Mouse (Mus musculus) limb, embryonic 10.5 days (tissue): Measurements from ENCODE around the gene Sh2d2a. TPM values are rescaled to one million over a fixed set of nuclear protein-coding genes. Genes with fewer than 3 reads are reported as not detected.
A peak's percentile ranks its signal among the peaks of the same experiment; 100 is the strongest.
"Not testable (repeated sequence)": the region's sequence is repeated elsewhere in the genome, so short reads cannot be mapped to it uniquely, and the experiment has no call there.

Experiments used
- DNase-seq: peaks from one replicate; pipeline ENCODE4 v3.0.0-alpha.2; 2017; ENCODE audit warnings: low spot score
- H3K27ac ChIP-seq: fragments of 300-500 bp; sonication (generic); 2 replicates; pipeline ENCODE4 v1.5.1; 2016; ENCODE audit warnings: mild to moderate bottlenecking
- H3K27me3 ChIP-seq: fragments of 300-500 bp; sonication (generic); 2 replicates; pipeline ENCODE4 v1.6.1; 2016; ENCODE audit warnings: low read depth, mild to moderate bottlenecking; ENCODE audit not compliant: poor library complexity, severe bottlenecking
- H3K36me3 ChIP-seq: fragments of 300-500 bp; sonication (generic); 2 replicates; pipeline ENCODE4 v1.6.1; 2016; ENCODE audit warnings: mild to moderate bottlenecking, moderate library complexity
- H3K4me1 ChIP-seq: fragments of 300-500 bp; sonication (generic); 2 replicates; pipeline ENCODE4 v1.6.1; 2016
- H3K4me3 ChIP-seq: fragments of 300-500 bp; sonication (generic); 2 replicates; pipeline ENCODE4 v1.5.1; 2016; ENCODE audit warnings: mild to moderate bottlenecking, moderate library complexity
- H3K9me3 ChIP-seq: fragments of 300-500 bp; sonication (generic); replicated peaks from 2 replicates; pipeline ENCODE4 v1.6.1; 2016; ENCODE audit warnings: mild to moderate bottlenecking
- WGBS: fragments of 180-500 bp; shearing (Covaris S2); methylation state at CpG from one replicate; pipeline ENCODE4 v1.1.7; 2016; 5-methylcytosine and 5-hydroxymethylcytosine counted together
- polyA plus RNA-seq: library from polyadenylated mRNA; unstranded; fragments of >200 nt; fragmentation: Nextera tagmentation; extraction: Ambion mirVana; gene quantifications from 2 replicates; pipeline ENCODE4 v1.2.1, GENCODE M21; 2016

Gene Sh2d2a
- polyA plus RNA-seq = 0.13 TPM in 1 of 2 replicates, not detected in the other

- Histone ChIP-seq H3K4me1 (peaks cover 3% of the 10 kb centered on the region), H3K27me3 (no peaks in the 10 kb centered on the region), H3K9me3 (no peaks in the 10 kb centered on the region), H3K36me3 (no peaks in the 10 kb centered on the region), H3K4me3 (no peak within 1 kb of the TSS), H3K27ac (no peak within 1 kb of the TSS)
- 78% methylated on average over 7 of the region's 7 CpGs for WGBS
- no peak for DNase-seq
Measured at GRCm38 (mm10) chr3:87846650-87847110, at the start of gene Sh2d2a. Gene Sh2d2a, plus strand, starts transcription at chr3:87846755.

DNA sequence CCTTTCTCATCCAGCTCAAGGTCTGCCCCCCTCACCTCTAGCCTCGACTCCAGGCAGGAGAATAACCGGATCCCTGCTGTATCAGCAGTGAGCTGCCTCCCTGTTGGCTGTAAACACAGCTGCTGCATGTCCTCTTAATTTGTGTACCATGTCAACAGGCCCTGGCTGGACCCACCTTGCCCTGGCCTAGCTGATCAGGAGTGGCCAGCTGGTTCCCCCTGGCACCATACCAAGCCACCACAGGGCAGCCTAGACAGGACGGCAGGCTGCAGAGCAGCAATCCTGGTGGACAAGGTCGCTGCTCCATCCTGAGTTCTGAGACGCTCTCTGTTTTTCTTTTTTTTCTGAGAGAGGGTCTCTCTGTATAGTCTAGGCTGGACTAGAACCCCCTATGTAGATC, 44.9 kb upstream of the Sh2d2a start:
- DNase-seq = no peak
- WGBS = 65% methylated on average over 5 of the region's 5 CpGs
- no peaks in the 10 kb centered on the region for H3K9me3 ChIP-seq
- peaks cover 28% of the 10 kb centered on the region for H3K4me1 ChIP-seq
- H3K27me3 ChIP-seq = peaks cover 100% of the 10 kb centered on the region
- no peak overlapping the region for H3K4me3 ChIP-seq
- H3K27ac ChIP-seq = no peak overlapping the region
- no peaks in the 10 kb centered on the region for H3K36me3 ChIP-seq

DNA sequence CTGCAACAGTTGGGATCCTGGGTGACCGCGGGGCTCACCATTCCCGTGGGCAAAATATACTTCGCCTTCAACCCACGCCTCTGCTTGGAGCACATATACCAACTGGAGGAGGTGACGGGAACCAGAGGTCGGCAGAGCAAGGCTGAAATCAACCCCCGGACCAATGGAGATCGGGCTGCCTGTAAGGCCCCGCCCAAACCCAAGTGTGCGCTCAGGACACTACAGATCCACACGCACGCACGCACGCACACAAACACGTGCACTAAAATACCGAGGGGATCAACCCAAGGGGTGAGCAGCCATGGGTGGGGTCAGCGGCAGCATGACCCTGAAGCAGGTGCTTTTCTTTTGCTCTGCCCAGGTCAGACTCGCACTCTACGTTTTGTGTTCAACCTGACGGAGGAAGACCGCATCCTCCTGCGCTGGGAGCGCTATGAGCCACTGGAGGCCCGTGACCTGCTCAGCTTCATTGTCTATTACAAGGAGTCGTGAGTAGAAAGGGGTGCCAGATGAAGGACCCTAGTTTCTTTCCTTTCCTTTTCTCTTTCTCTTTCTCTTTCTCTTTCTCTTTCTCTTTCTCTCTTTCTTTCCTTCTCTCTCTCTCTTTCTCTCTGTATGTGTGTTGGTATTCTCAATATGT, 42.4 kb upstream of the Sh2d2a start:
- Histone ChIP-seq H3K27me3 (peaks cover 100% of the 10 kb centered on the region), H3K36me3 (no peaks in the 10 kb centered on the region), H3K4me1 (peaks cover 14% of the 10 kb centered on the region), H3K27ac (no peak overlapping the region), H3K4me3 (peak overlapping the region; percentile 36), H3K9me3 (no peaks in the 10 kb centered on the region)
- 4% methylated on average over 26 of the region's 26 CpGs for WGBS
- DNase-seq = no peak

DNA sequence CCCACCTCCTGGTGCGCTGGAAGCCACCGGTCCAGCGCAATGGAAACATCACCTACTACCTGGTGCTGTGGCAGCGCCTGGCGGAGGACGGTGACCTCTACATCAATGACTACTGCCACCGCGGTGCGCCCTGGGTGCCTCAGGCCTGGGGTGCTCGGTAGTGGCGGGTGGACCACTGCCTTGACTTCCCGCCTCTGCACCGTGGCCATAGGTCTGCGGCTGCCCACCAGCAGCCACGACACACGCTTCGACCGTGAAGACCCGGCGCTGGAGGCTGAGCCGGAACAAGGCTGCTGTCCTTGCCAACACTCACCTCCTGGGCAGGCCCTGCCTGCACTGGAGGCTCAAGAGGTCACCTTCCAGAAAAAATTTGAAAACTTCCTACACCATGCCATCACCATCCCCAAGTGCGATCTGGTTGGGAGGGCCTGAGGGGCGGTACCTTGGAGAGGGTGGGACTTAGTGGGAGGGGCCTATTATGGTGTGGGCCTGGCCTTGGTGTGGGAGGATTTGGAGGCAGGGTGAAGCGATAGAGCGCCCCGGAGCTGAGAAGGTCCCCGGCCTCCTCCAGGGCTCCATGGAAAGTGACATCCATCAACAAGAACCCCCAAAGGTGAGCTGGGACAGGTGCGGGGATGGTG, 37.1 kb upstream of the Sh2d2a start:
- DNase-seq = no peak
- WGBS = 3% methylated on average over 28 of the region's 28 CpGs
- no peaks in the 10 kb centered on the region for H3K36me3 ChIP-seq
- H3K4me1 ChIP-seq = peaks cover 27% of the 10 kb centered on the region
- H3K27me3 ChIP-seq = peaks cover 99% of the 10 kb centered on the region
- H3K27ac ChIP-seq = no peak overlapping the region
- peak overlapping the region; percentile 35 for H3K4me3 ChIP-seq
- no peaks in the 10 kb centered on the region for H3K9me3 ChIP-seq

- WGBS = 87% methylated on average over 8 of the region's 8 CpGs
- Histone ChIP-seq H3K27me3 (peaks cover 99% of the 10 kb centered on the region), H3K27ac (no peak overlapping the region)
Measured at GRCm38 (mm10) chr3:87811297-87811696, 35.3 kb upstream of the Sh2d2a start.

GRCm38 (mm10) chr3:87812413-87812812, 34.1 kb upstream of the Sh2d2a start:
- 56% methylated on average over 4 of the region's 4 CpGs for WGBS
- H3K36me3 ChIP-seq = no peaks in the 10 kb centered on the region
- DNase-seq = peak; percentile 64
- no peak overlapping the region for H3K4me3 ChIP-seq
- H3K9me3 ChIP-seq = no peaks in the 10 kb centered on the region
- H3K4me1 ChIP-seq = peaks cover 28% of the 10 kb centered on the region
- H3K27ac ChIP-seq = 0 out of 2 replicates have a peak overlapping the region, but pooled peaks have one; percentile 14
- peaks cover 99% of the 10 kb centered on the region for H3K27me3 ChIP-seq

More at GRCm38 (mm10) chr3:87811297-87811696, 35.3 kb upstream of the Sh2d2a start:
- H3K4me1 ChIP-seq = peaks cover 25% of the 10 kb centered on the region
- H3K36me3 ChIP-seq = no peaks in the 10 kb centered on the region
- no peak for DNase-seq
- no peak overlapping the region for H3K4me3 ChIP-seq
- no peaks in the 10 kb centered on the region for H3K9me3 ChIP-seq

- Histone ChIP-seq H3K27me3 (peaks cover 99% of the 10 kb centered on the region), H3K4me1 (peaks cover 28% of the 10 kb centered on the region), H3K36me3 (no peaks in the 10 kb centered on the region), H3K4me3 (no peak overlapping the region), H3K9me3 (no peaks in the 10 kb centered on the region), H3K27ac (0 out of 2 replicates have a peak overlapping the region, but pooled peaks have one; percentile 14)
- 57% methylated on average over 10 of the region's 10 CpGs for WGBS
- no peak for DNase-seq
Measured at GRCm38 (mm10) chr3:87812873-87813272, 33.7 kb upstream of the Sh2d2a start.

DNA sequence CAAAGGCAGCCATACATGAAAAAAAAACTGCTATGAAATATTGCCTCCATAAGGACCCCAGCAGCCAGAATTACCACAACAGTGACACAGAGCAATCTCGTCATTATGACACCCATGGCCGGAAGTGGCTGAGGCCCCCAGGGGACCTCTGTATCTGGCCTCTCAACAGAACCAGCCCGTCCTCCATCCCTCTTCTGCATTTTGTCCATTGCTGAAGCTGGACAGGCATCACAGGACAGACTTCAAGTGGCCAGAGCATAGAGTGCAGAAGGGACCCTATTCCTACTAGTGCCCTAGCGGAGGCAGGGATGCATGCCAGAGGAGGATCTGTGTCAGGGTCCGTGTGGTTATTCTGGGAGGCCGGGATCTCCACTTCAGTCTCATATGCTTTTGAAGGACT, 30.4 kb upstream of the Sh2d2a start:
- Histone ChIP-seq H3K4me3 (no peak overlapping the region), H3K36me3 (no peaks in the 10 kb centered on the region), H3K27ac (no peak overlapping the region), H3K9me3 (no peaks in the 10 kb centered on the region), H3K4me1 (peaks cover 19% of the 10 kb centered on the region), H3K27me3 (peaks cover 86% of the 10 kb centered on the region)
- DNase-seq = no peak
- 66% methylated on average over 6 of the region's 6 CpGs for WGBS

- DNase-seq = peak; percentile 77
- H3K36me3 ChIP-seq = no peaks in the 10 kb centered on the region
- peaks cover 19% of the 10 kb centered on the region for H3K4me1 ChIP-seq
- no peak overlapping the region for H3K27ac ChIP-seq
- 9% methylated on average over 12 of the region's 12 CpGs for WGBS
- H3K9me3 ChIP-seq = no peaks in the 10 kb centered on the region
- H3K4me3 ChIP-seq = no peak overlapping the region
- H3K27me3 ChIP-seq = peaks cover 81% of the 10 kb centered on the region
Measured at GRCm38 (mm10) chr3:87816646-87817093, 29.9 kb upstream of the Sh2d2a start.

DNA sequence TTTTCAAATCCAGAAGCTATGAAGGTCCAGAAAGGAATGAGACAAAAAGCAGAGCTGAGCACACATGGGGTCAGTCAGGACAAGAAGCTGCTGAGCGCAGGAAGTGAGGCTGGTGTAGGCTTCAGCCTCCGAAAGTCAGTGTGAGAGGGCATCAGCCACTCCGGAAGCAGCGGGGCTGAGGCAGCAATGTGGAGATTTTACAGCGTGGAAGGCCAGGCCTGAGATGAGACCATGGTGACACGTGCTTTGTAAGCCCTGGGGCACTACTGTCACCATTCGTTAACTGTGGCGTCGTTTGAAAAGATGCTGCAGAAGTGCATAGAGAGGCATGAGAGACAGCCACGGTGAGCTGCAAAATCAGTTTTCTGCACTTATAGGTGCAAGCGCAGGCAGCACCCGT, 28.3 kb upstream of the Sh2d2a start:
- Histone ChIP-seq H3K27me3 (peaks cover 67% of the 10 kb centered on the region), H3K27ac (no peak overlapping the region), H3K4me3 (no peak overlapping the region), H3K9me3 (no peaks in the 10 kb centered on the region), H3K4me1 (peaks cover 6% of the 10 kb centered on the region), H3K36me3 (no peaks in the 10 kb centered on the region)
- no peak for DNase-seq
- WGBS = 69% methylated on average over 12 of the region's 12 CpGs

DNA sequence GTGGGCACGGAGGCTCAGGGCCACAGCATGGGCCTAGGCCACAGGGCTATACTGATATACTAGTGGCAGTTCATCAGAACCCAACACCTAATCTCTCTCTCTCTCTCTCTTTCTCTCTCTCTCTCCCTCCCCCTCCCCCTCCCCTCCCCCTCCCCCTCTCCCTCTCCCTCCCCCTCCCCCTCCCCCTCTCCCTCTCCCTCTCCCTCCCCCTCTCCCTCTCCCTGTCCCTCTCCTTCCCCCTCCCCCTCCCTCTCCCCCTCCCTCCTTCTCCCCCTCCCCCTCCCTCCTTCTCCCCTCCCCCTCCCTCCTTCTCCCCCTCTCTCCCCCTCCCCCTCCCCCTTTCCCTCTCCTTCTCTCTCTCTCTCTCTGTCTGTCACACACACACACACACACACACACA, 22.3 kb upstream of the Sh2d2a start, which contains the start of gene Pear1:
TSS of gene Pear1 (minus strand) at position 101 of the 400 bp plus-strand sequence.
- H3K9me3 ChIP-seq, DNase-seq, H3K27me3 ChIP-seq, H3K36me3 ChIP-seq, H3K4me1 ChIP-seq, H3K27ac ChIP-seq, H3K4me3 ChIP-seq: not testable (repeated sequence)
- 81% methylated on average over 1 of the region's 1 CpGs for WGBS

- H3K36me3 ChIP-seq = no peaks in the 10 kb centered on the region
- H3K27me3 ChIP-seq = no peaks in the 10 kb centered on the region
- H3K4me1 ChIP-seq = no peaks in the 10 kb centered on the region
- H3K27ac ChIP-seq = no peak overlapping the region
- 57% methylated on average over 4 of the region's 4 CpGs for WGBS
- H3K9me3 ChIP-seq = no peaks in the 10 kb centered on the region
- no peak for DNase-seq
- H3K4me3 ChIP-seq = no peak overlapping the region
Measured at GRCm38 (mm10) chr3:87828435-87828834, 18.1 kb upstream of the Sh2d2a start.

GRCm38 (mm10) chr3:87829025-87829424, 17.5 kb upstream of the Sh2d2a start:
- H3K36me3 ChIP-seq = no peaks in the 10 kb centered on the region
- WGBS = 45% methylated on average over 10 of the region's 10 CpGs
- H3K4me3 ChIP-seq = no peak overlapping the region
- no peaks in the 10 kb centered on the region for H3K4me1 ChIP-seq
- H3K9me3 ChIP-seq = no peaks in the 10 kb centered on the region
- H3K27ac ChIP-seq = no peak overlapping the region
- H3K27me3 ChIP-seq = no peaks in the 10 kb centered on the region
- DNase-seq = no peak
